Mouse (Mus musculus) lung, postnatal 0 days (tissue): Measurements from ENCODE around the gene Pank4.

Experiments
- CTCF ChIP-seq: IDR thresholded peaks from 2 replicates; pipeline ENCODE4 v1.5.1; 2016; ENCODE audit warnings: antibody characterized with exemption, mild to moderate bottlenecking
- EP300 ChIP-seq: IDR thresholded peaks from 2 replicates; pipeline ENCODE4 v1.6.1; 2016; ENCODE audit warnings: antibody characterized with exemption, mild to moderate bottlenecking, control low read depth

GRCm38 (mm10) chr4:154916662-154917061 lies 47.3 kb upstream of the Pank4 start:
- no peak for TF ChIP-seq EP300
- no peak for TF ChIP-seq CTCF
